Mouse (Mus musculus) cerebellum, postnatal 14 days (tissue): Measurements from ENCODE around the gene Tcaf3.

ENCODE experiments used
- DNase-seq, 2 experiments: peaks; one replicate each; pipeline ENCODE4 v3.0.0; 2021; ENCODE audit warnings: mixed read lengths in 2 of 2

Gene Tcaf3

GRCm38 (mm10) chr6:42597592-42597991 is at the start of gene Tcaf3:
Tcaf3 (minus strand) TSS chr6:42597692.
- no peak for DNase-seq

GRCm38 (mm10) chr6:42644912-42645549 is 47.5 kb upstream of the Tcaf3 start, which contains the start of gene Tcaf2:
Tcaf2 (minus strand) TSS chr6:42645254.
- DNase-seq, result peak; percentile 89 to 91

- no peak for DNase-seq
These were observed 36.9 kb upstream of the Tcaf3 start for GRCm38 (mm10) chr6:42634393-42634792.

DNA sequence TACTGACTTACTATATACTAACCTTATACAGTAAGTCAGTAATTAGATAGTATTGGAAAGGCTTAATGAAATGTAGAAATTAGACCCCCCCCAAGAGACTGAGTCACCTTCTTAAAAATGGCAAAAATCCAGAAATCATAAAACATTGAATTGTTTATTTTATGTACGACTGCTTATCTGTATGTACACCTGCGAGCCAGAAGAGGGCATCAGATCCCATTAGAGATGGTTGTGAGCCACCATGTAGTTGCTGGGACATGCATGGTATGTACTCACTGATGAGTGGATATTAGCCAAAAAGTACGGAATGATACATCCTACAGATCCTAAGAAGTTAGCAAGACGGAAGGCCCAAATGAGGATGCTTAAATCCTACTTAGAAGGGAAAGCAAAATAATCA is 33.9 kb upstream of the Tcaf3 start:
- no peak for DNase-seq

- DNase-seq, result no peak
These were observed 19.4 kb upstream of the Tcaf3 start for GRCm38 (mm10) chr6:42616904-42617303.

GRCm38 (mm10) chr6:42612218-42612617 is 14.7 kb upstream of the Tcaf3 start:
- peak in 1 of 2 experiments; percentile 18 for DNase-seq

- DNase-seq, result no peak
These were observed 13.5 kb upstream of the Tcaf3 start for GRCm38 (mm10) chr6:42610954-42611522.

GRCm38 (mm10) chr6:42593138-42593882 is 4.2 kb downstream of the Tcaf3 start:
- no peak for DNase-seq

DNA sequence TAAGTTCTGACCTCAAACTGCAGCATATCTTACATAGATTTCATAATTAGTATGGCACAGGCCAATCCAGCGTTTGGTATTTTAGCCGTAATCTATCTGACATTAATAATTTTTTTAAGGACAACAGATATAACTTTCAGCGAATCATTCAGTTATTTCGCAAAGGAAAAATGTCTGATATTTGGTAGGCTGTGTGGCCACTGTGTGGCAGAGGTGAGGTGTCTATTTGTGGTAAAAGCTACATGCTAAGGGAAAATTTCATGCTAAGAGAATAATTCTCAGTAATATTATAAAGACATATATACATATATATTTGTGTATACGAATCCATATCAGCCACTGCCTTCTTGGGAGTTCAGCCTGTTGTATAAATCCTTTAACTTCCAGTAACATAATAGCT is 10.9 kb downstream of the Tcaf3 start:
- DNase-seq, result no peak

DNA sequence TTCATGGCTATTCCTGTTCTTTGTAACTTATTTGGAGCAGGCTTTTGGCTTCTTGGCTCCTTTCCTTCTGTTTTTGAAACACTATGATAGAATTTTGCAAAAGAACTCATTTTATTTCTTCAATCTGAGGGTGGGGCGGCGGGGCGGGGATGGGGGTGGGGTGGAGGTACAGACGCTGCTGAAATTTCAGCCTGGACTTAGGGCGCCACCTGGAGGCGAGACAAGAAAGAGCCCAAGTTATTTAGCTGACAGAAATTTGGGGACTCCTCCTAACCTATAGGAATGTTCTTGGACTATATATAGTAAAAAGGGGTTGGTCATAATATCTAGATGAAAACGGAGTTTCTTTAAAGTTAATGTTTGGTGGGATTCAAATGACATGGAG is 14.0 kb downstream of the Tcaf3 start:
- DNase-seq, result peak; percentile 74 to 81

- peak in 1 of 2 experiments; percentile 1 for DNase-seq
These were observed 14.6 kb downstream of the Tcaf3 start for GRCm38 (mm10) chr6:42582741-42583487.

- no peak for DNase-seq
These were observed 18.8 kb downstream of the Tcaf3 start for GRCm38 (mm10) chr6:42578678-42579077.

DNA sequence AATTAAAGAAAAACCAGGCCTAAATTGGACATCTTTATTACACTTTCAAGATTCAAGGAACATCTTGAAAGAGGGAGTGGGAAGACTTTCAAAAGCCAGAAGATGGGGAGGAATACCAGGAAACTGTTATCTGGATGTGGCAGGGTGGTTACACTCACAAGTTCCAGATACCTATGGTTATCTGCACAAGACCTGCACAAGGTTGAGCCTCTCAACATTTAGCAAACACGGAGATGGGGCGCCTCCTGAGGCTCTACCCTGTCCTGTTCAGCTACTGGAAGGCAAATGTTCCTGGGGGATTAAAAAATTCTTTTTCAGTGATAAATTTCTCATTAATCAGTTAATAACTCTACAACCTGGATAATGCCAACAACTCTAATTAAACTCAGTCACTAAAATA is 20.1 kb downstream of the Tcaf3 start:
- no peak for DNase-seq

GRCm38 (mm10) chr6:42568205-42568604 is 29.3 kb downstream of the Tcaf3 start:
- no peak for DNase-seq

DNA sequence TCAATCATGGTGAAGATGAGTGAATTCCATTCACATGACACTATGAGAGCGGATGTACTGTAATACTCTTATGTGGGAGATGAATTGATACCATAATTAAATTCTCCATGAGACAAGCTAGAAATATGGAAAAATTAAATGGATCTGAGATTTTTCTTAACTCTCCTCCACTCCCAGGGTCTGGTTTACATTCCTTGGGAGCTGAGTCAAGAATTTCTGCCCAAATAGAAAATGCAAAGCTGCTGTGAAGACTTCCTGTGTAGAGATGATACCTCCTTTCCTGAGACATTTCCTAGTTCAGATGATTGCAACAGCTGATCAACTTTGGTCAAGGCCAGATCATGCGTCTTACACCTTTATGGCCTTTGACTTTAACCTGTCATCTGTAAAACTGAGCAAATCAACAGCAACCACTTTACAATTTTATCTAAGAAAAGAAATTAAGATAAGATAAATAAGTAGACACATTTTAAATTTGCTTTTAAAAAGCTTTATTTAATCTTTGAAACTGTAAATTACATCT is 31.4 kb downstream of the Tcaf3 start:
- DNase-seq, result no peak

- no peak for DNase-seq
These were observed 35.2 kb downstream of the Tcaf3 start for GRCm38 (mm10) chr6:42562280-42562679.

GRCm38 (mm10) chr6:42560885-42561284 is 36.6 kb downstream of the Tcaf3 start:
- DNase-seq, result no peak

- DNase-seq, result no peak
These were observed 38.9 kb downstream of the Tcaf3 start for GRCm38 (mm10) chr6:42558641-42559040.

DNA sequence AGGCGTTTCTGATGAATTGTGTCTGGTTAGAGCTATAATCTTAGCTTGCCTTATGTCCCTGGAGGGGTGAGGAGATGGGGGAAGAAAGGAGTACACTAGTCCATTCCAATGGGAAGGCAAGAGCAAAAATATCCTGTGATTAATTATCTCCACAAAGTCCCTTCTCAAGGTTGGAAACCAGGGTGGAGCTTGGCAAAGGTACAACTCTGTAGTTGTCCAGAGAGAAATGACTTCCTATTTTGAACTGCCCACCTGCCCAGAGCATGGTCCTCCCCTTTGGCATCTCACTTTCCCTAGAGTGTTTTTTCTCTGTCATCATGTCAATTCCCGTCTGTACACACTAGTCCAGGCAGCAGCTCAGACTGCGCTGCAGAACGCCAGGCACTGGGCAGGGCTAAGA is 50.0 kb downstream of the Tcaf3 start, which contains the start of gene Olfr455:
TSS of gene Olfr455 (minus strand) at position 127 of the 400 bp plus-strand sequence.
- no peak for DNase-seq

DNA sequence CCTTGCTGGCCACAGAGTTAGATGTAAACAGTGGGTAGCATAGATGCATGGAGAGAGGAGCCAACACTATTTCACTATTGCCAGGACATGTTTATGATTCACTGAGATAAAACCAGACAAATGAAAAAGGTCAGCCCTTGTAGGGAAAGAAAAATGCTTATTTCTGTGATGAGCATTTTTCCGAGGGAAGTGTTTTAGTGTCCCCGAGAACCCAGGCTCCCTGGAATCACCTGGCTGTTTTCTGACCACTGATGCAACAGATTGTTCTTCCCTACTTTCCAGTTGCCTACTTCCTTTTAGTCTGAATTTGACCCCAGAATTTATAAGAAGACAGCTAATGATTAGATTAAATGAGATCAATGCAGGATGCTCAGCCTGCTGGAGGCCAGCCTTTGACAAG is 51.3 kb downstream of the Tcaf3 start:
- DNase-seq, result no peak

- no peak for DNase-seq
These were observed 52.0 kb downstream of the Tcaf3 start for GRCm38 (mm10) chr6:42545451-42545885.

DNA sequence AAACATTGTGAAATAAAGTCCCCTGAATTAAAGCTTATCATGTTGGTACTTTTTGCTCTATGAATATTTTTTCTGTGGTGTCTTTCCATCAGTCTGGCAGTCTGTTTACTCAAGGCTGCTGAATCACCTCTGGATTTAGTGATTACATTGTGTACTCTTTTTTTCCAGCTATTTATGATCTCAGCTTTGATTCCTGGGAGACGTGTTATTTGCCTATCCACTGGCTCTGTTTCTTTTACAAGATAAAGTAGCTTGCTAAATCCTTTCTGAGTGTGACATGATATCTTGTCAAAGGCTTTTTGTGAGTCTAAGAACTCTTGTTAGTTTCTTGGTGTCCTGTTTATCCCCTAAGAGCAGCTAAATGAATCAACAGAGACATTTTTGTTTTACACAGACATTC is 52.6 kb downstream of the Tcaf3 start:
- no peak for DNase-seq
